Mouse (Mus musculus): ENCODE measurements around the gene Rps11. TPM values are rescaled to one million over a fixed set of nuclear protein-coding genes. Genes with fewer than 3 reads are reported as not detected.

The Rps11 gene
- total and polyA plus RNA-seq, 3 experiments, result 186 to 613 (median 534) TPM

DNA sequence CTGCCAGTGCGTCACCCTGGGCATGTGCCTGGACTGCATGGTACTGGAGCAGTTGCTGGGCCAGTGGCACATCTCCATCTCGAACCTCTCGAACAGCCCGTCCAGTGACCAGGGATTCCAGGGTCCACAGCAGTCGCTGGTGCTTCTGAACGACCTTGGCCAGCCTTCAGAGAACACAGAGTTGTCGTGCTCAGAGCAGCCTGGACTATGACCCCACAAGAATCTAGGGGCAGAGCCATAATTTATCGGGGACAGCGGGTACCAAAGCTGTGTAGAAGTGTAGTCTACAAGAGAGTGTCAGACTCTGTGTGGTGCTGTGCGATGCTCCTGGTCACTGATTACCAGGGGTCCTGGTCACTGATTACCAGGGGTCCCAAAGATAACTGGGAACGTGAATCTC lies 23.7 kb upstream of the Rps11 start:
- WGBS, result 84% methylated on average over 11 of the region's 11 CpGs
- H3K4me3 ChIP-seq, result no peak overlapping the region
- DNase-seq, result no peak
- peaks cover 5% of the 10 kb centered on the region; the same call in 1 of the 2 replicates for H3K4me1 ChIP-seq (ENCODE audit: control insufficient read depth, insufficient read depth, low read length)
- H3K79me2 ChIP-seq (replicated peaks; ENCODE audit: control insufficient read depth, insufficient read depth, low read length), result no peaks in the 10 kb centered on the region
- intact Hi-C loops (cut with DNase I), result no loop called here
- no peak for TF ChIP-seq EP300 (IDR thresholded peaks at IDR 0.05; ENCODE audit: insufficient read depth, low read depth, low read length)
- no peak for TF ChIP-seq POLR2A (IDR thresholded peaks at IDR 0.05; ENCODE audit: insufficient read depth, low read depth, low read length)
- TF ChIP-seq CTCF (IDR thresholded peaks at IDR 0.05), result no peak
- peak overlapping the region; percentile 5; the same call in 1 of the 2 replicates for H3K27ac ChIP-seq
- no peak overlapping the region for H3K9ac ChIP-seq (ENCODE audit: low read depth, low read length)
- H3K27me3 ChIP-seq (ENCODE audit: control insufficient read depth, insufficient read depth, low read length), result no peaks in the 10 kb centered on the region
- H3K36me3 ChIP-seq (ENCODE audit: control insufficient read depth, insufficient read depth, low read length), result no peaks in the 10 kb centered on the region

DNA sequence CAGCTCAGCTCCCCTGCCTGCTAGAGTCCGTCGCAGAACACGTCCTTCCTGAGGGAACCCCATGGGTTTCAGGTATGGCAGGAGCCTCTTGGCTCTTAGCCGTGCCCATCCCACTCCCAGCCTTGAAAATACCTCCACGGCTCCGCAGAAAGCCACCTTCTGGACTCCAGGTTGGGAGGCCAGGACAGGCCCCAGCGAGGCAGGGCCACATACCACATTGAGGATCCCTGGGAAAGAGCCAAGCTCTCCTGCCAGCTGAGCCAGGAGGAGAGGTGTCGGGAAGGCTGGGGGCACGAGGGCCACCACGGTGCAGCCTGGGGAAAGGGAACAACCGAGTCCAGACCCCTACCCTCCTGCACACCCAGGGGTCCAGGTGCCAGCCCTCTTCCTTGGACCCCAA lies 23.0 kb upstream of the Rps11 start:
- Histone ChIP-seq H3K4me1 (ENCODE audit: control insufficient read depth, insufficient read depth, low read length) (peaks cover 5% of the 10 kb centered on the region; the same call in 1 of the 2 replicates), H3K4me3 (no peak overlapping the region), H3K36me3 (ENCODE audit: control insufficient read depth, insufficient read depth, low read length) (no peaks in the 10 kb centered on the region), H3K9ac (ENCODE audit: low read depth, low read length) (no peak overlapping the region), H3K27me3 (ENCODE audit: control insufficient read depth, insufficient read depth, low read length) (no peaks in the 10 kb centered on the region), H3K79me2 (replicated peaks; ENCODE audit: control insufficient read depth, insufficient read depth, low read length) (no peaks in the 10 kb centered on the region), H3K27ac (no peak overlapping the region)
- intact Hi-C loops (cut with DNase I), result no loop called here
- no peak for TF ChIP-seq POLR2A (IDR thresholded peaks at IDR 0.05; ENCODE audit: insufficient read depth, low read depth, low read length)
- no peak for DNase-seq
- 81% methylated on average over 11 of the region's 11 CpGs for WGBS

DNA sequence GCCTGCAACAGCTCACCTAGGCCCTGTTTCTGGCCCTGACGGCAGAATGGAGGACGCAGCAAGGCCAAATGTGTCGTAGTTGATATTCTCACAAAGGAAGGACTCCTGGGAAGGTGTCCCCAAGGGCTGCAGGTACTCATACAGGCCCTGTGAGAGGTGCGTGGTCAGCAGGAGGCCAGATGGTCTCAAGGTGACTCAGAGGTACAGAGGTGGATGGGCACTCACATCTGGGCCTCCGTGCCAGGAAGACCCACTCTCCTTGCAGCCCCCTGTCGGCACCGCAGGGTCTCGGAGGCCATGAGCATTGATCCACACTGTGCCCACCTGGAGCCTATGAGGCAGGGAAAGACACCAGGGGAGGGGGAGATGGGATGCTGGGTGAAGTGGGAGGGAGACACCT lies 21.2 kb upstream of the Rps11 start:
- 97% methylated on average over 8 of the region's 8 CpGs for WGBS
- H3K9ac ChIP-seq (ENCODE audit: low read depth, low read length), result no peak overlapping the region
- TF ChIP-seq EP300 (IDR thresholded peaks at IDR 0.05; ENCODE audit: insufficient read depth, low read depth, low read length), result no peak
- TF ChIP-seq CTCF (IDR thresholded peaks at IDR 0.05), result no peak
- TF ChIP-seq POLR2A (IDR thresholded peaks at IDR 0.05; ENCODE audit: insufficient read depth, low read depth, low read length), result no peak
- H3K27me3 ChIP-seq (ENCODE audit: control insufficient read depth, insufficient read depth, low read length), result no peaks in the 10 kb centered on the region
- DNase-seq, result no peak
- H3K27ac ChIP-seq, result no peak overlapping the region
- no peak overlapping the region for H3K4me3 ChIP-seq
- no peaks in the 10 kb centered on the region for H3K36me3 ChIP-seq (ENCODE audit: control insufficient read depth, insufficient read depth, low read length)
- peaks cover 2% of the 10 kb centered on the region for H3K4me1 ChIP-seq (ENCODE audit: control insufficient read depth, insufficient read depth, low read length)
- no peaks in the 10 kb centered on the region for H3K79me2 ChIP-seq (replicated peaks; ENCODE audit: control insufficient read depth, insufficient read depth, low read length)
- intact Hi-C loops (cut with DNase I), result no loop called here

DNA sequence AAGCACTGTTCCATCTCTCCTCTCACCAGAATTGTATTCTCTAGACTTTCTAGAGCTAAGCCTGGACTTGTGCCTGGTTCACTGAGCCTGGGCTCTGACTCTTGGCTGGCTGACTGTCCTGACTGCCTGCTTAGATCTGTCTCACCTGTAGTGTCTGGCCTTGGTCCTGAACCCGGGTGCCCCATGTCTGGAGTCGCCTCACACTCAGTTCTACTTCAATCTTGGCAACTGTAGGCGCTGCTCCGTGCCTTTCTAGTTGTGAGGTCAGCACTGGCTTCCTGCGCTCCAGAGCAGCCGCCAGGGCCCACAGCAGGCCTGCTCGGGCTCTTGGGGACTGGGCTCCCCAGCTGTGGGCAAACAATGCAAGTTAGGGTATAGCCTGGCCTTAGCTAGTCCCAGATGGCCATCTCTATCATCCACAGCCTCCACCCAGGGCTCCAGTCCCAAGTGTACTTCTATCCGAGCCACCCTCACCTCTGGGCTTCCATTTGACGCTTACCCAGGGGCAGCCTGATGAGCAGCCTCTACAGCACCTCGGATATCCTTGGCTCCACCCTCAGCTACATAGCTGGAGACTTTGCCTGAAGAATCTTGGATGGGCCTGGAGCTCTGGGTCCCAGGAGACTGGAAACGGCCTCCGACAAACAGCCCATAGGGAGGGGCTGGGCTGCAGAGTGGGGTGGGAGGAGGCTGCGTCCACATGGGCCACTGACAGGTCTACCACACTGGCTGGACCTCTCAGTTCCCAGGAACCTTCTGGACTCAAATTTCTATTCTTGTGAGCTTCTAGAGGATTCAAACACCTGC lies 20.3 kb upstream of the Rps11 start:
- Histone ChIP-seq H3K27me3 (ENCODE audit: control insufficient read depth, insufficient read depth, low read length) (no peaks in the 10 kb centered on the region), H3K79me2 (replicated peaks; ENCODE audit: control insufficient read depth, insufficient read depth, low read length) (no peaks in the 10 kb centered on the region), H3K9ac (ENCODE audit: low read depth, low read length) (no peak overlapping the region), H3K4me3 (no peak overlapping the region), H3K36me3 (ENCODE audit: control insufficient read depth, insufficient read depth, low read length) (no peaks in the 10 kb centered on the region), H3K4me1 (ENCODE audit: control insufficient read depth, insufficient read depth, low read length) (peaks cover 2% of the 10 kb centered on the region), H3K27ac (peak overlapping the region; percentile 31; the same call in 1 of the 2 replicates)
- intact Hi-C loops (cut with DNase I), result no loop called here
- 72% methylated on average over 13 of the region's 13 CpGs for WGBS
- TF ChIP-seq CTCF (IDR thresholded peaks at IDR 0.05) (no peak), POLR2A (IDR thresholded peaks at IDR 0.05; ENCODE audit: insufficient read depth, low read depth, low read length) (no peak), EP300 (IDR thresholded peaks at IDR 0.05; ENCODE audit: insufficient read depth, low read depth, low read length) (no peak)
- DNase-seq, result peak in 1 of 2 experiments; percentile 54

DNA sequence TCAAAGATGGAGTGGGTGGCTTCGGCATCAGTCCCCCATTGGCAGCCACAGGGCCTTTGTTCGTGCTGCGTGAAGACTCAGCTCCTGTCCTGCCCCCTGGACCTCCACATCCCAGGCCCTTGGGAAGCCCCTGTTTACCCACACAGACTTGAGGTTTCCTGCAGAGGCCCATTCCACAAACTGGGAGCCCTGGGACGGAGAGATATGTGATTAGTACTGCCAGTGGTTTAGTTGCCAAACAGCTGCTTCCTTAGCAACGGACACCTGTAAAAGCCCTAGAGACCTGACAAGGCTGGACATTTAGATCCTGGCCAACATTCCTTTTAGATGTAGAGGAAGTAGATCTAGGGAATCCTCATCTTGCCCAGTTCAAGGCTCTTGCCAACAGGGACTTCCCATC lies 17.7 kb upstream of the Rps11 start:
- no peaks in the 10 kb centered on the region for H3K36me3 ChIP-seq (ENCODE audit: control insufficient read depth, insufficient read depth, low read length)
- DNase-seq, result no peak

DNA sequence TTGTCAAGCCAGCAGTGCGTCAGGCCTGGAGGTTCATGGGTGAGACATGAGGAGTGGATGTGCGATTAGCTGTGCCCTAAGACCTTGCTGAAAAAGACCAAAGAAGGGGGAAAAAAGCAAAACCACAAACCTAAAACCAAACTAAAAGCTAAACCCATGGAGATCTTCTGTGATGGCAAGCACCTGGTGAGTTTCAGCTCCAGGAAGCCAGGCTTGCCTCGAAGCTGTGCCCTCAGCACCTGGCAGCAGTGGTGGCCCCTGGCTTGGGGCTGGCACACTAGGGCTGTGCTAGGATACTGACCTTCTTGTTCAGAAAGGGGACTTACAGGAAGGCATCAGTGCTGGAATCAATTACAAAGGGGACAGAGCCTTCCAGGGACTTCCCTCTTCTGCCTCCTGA lies 17.1 kb upstream of the Rps11 start:
- Histone ChIP-seq H3K79me2 (replicated peaks; ENCODE audit: control insufficient read depth, insufficient read depth, low read length) (no peaks in the 10 kb centered on the region), H3K36me3 (ENCODE audit: control insufficient read depth, insufficient read depth, low read length) (no peaks in the 10 kb centered on the region), H3K9ac (ENCODE audit: low read depth, low read length) (no peak overlapping the region), H3K4me3 (no peak overlapping the region), H3K27me3 (ENCODE audit: control insufficient read depth, insufficient read depth, low read length) (no peaks in the 10 kb centered on the region), H3K27ac (no peak overlapping the region), H3K4me1 (ENCODE audit: control insufficient read depth, insufficient read depth, low read length) (peaks cover 2% of the 10 kb centered on the region)
- 83% methylated on average over 3 of the region's 3 CpGs for WGBS
- TF ChIP-seq POLR2A (IDR thresholded peaks at IDR 0.05; ENCODE audit: insufficient read depth, low read depth, low read length) (no peak), CTCF (IDR thresholded peaks at IDR 0.05) (no peak)
- no peak for DNase-seq
- intact Hi-C loops (cut with DNase I), result no loop called here

More for the DNA sequence above, 17.7 kb upstream of the Rps11 start:
- Histone ChIP-seq H3K27me3 (ENCODE audit: control insufficient read depth, insufficient read depth, low read length) (no peaks in the 10 kb centered on the region), H3K79me2 (replicated peaks; ENCODE audit: control insufficient read depth, insufficient read depth, low read length) (no peaks in the 10 kb centered on the region), H3K4me3 (no peak overlapping the region), H3K27ac (no peak overlapping the region), H3K4me1 (ENCODE audit: control insufficient read depth, insufficient read depth, low read length) (peaks cover 2% of the 10 kb centered on the region), H3K9ac (ENCODE audit: low read depth, low read length) (no peak overlapping the region)
- intact Hi-C loops (cut with DNase I), result no loop called here
- TF ChIP-seq POLR2A (IDR thresholded peaks at IDR 0.05; ENCODE audit: insufficient read depth, low read depth, low read length), result no peak
- no peak for TF ChIP-seq CTCF (IDR thresholded peaks at IDR 0.05)
- no peak for TF ChIP-seq EP300 (IDR thresholded peaks at IDR 0.05; ENCODE audit: insufficient read depth, low read depth, low read length)
- 55% methylated on average over 5 of the region's 5 CpGs for WGBS
